Mouse (Mus musculus) adrenal gland, adult (tissue): ENCODE measurements around the gene Ccdc8.
"Not testable (repeated sequence)": the region's sequence is repeated elsewhere in the genome, so short reads cannot be mapped to it uniquely, and the experiment has no call there.

ENCODE experiments used
- DNase-seq, 2 experiments: peaks; one replicate each; pipeline ENCODE4 v3.0.0; 2022 to 2023; ENCODE audit warnings: low spot score in 1 of 2; ENCODE audit not compliant: inconsistent age in 2 of 2

Ccdc8 gene

GRCm38 (mm10) chr7:16992451-16992807 is at the start of gene Ccdc8:
Gene Ccdc8, plus strand, starts transcription at chr7:16992708.
- DNase-seq = no peak

DNA sequence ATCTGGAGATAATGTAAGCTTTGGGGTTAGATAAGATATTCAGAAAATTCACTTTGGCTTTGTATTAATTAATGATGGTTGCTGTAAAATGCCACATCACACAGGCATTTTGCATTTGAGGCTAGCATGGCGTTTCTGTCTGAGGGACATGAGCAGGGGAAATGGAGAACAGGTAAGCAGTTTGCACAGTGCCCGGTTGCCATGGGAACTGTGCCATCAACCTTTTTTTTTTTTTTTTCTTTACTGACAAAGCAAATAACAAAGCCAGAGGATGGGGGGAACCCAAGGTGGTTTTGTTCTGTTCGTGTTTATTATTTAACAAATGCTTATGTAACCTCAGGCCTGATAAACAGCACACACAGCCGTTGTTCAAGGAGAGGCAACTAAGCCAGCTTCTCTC is 49.6 kb upstream of the Ccdc8 start:
- no peak for DNase-seq

DNA sequence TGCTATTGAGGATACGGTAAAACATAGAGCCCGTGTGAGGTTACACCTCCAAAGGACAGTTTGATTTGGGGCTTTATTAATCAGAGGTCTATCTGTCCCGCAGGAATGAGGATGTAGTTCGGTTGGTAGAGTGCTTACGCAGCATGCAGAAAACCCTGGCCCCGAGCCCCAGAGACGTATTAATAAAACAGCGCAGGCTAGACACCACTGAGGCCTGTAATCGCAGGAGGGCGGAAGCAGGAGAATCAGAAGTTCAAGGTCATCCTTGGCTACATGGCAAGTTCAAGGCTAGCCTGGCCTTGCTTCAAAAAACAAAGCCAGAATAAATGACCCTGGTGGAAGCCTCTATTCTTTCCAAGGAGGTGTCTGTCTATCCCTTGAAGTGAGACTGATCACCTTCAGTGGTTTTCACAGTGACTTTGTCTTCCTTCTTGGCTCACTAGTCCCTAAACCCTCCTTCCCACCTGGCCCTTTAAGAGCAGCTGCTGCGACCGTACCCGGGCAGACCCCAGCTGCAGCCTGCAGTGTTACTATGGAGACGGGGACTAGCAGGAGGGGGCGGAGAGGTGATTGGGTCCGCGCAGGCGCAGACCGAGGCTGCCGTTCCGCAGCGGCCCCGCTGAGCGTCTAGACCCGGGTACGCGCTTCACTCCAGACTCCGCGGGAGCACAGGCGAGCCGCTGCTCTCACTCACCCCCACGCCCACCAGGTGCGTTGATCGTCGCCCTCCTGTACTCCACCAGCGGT is 48.3 kb upstream of the Ccdc8 start, which contains the start of gene Pnmal2:
Gene Pnmal2, plus strand, starts transcription at position 622 of the 747 bp plus-strand sequence.
- DNase-seq = peak; percentile 92 to 95

GRCm38 (mm10) chr7:16944808-16945315 is 47.6 kb upstream of the Ccdc8 start:
- DNase-seq = no peak

GRCm38 (mm10) chr7:16945419-16945818 is 47.1 kb upstream of the Ccdc8 start:
- DNase-seq = peak in 1 of 2 experiments; percentile 35

DNA sequence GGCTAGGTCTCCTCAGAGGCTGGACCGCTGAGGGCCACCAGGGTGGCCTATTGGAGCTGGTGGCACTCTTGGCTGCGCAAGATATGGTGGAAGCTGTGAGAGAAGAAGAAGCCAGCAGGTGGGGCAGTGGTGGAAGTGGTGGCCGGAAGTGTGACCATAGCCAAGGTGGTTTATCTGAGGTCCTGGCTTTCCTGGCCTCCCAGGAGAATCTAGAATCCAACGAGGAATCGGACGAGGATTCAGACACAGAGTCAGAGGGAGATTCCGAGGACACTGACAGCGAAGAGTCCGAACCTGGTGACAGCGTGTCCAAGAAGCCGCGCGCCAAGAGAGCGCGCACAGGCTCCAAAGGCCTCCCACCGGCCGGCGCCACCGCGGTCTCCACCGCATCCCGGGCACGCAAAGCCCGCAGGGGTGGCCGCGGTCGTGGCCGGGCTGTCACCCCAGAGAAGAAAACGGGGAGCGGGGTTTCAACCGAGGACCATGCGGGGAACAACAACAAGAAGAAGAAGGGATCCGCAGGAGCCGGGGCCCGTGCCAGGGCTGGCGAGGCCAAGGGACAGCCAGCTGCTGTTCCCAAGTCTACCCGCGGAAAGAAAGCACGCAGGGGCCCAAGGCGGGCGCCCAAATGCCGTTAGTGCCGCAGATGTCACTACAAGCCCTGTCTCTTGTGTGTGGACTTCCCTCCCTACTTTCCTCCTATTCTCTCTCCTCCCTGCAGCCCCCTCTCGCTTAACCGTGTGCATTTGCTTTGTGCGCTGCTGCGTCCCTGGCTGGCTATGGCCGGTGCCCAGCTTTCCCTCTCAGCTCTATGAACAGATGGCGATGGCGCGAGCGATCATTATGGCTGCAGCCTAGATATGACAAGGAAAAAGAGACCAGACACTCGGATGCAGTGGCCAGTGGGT is 45.8 kb upstream of the Ccdc8 start:
- DNase-seq = peak in 1 of 2 experiments; percentile 35

DNA sequence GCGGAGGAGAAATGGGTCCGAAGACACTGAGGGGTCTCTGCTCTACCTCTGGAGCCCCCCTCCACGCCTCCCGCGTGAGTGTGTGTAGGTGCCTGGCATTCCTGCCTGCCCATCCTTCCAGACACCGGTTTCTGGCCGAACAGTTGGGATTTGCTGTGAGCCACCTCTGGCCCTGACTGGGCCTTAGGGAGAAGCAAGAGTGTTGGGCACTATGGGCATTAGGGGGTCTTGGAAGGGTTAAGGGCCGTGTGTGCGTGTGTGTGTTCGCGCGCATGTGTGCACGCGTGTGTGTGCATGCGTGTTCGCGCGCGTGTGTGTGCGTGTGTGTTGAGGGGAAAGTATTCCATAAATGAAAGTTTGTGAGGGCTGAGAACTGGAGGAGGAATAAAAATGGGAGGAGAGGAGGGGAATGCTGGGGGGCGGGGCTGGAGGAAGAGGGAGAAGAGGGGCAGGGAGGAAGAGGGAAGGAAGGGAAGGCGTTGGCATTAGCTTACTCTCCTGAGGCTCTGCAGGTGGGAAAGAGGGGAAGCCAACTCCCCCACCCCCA is 45.1 kb upstream of the Ccdc8 start:
- no peak for DNase-seq

GRCm38 (mm10) chr7:16947959-16948361 is 44.5 kb upstream of the Ccdc8 start:
- DNase-seq = peak; percentile 37 to 63

- no peak for DNase-seq
Observed at GRCm38 (mm10) chr7:16948923-16949458, 43.5 kb upstream of the Ccdc8 start.

DNA sequence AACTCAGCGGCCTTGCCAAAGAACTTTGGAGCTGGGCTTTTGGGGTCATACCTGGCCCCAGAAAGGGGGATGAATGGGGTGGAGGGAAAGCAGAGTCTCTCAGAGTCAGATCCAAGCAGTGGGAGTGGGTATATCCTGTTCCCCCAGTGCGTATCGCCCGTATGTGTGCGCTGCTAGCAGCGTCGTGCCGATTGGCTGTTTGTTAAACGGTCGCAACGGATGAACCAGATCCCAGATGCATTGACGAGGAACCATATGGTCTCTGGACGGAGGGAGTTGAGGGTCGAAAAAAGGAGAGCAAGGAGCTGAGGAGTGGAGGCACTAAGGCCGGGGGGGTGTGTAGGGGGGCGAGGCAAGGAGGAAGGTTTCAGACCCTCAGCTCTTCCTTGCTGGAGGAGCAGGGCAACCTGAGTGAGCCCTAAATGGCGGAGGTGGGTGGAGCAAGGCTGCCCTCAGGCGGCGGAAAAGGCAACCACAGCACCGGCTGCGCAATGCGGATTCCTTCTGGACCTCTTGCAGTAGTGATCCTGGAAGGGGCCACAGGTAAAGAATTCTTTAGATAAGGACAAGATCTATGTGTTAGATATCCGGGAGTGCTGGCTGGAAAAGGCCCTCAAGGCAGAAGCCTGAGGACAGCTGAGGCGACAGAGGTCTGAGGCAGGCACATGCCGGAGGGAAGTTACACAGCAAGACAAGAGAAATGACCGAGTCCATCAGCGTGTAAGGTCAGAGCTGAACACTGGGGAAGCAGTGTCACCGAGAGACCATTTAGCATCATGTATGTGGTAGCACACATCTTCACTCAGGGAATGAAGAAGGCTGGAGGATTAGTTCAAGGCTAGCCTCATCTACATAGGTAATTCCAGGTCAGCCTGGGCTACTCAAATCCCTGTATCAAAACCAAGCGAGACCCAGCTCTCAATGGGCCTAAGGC is 42.3 kb upstream of the Ccdc8 start:
- peak; percentile 80 to 93 for DNase-seq

- DNase-seq = peak; percentile 85 to 95
Observed at GRCm38 (mm10) chr7:16950861-16951635, 41.5 kb upstream of the Ccdc8 start.

DNA sequence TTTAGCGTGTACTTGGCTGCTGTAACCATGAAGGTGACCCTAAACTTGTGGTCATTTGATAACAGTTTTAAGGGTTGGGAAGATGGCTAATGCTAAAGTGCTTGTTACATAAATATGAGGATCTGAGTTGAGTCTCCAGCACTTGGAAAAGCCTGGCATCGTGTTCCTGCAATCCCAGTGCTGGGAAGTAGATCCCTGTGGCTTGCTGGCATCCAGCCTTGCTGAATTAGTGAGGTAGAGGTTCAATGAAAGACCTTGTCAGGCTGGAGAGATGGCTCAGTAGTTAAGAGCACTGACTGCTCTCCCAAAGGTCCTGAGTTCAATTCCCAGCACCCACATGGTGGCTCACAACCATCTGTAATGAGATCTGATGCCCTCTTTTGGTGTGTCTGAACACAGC is 38.7 kb upstream of the Ccdc8 start:
- not testable (repeated sequence) for DNase-seq

DNA sequence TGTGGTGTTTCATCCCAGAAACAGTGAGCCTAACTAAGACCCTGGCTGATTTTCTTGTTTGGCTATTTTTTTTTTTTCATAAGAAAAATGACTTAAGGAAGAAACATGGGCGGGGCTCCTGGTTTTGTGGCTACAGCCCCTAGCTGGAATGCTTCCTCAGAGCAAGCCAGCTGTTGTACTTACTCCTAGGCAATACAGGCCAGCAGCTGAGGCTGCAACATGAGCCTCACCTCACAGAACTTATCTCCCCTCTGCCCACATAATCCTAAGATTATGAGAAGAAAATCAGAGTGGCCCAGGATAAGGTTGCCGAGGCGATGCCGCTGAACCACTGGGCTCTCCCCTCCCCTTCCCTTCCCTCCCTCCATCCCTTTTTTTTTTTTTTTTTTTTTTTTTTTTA is 36.8 kb upstream of the Ccdc8 start:
- no peak for DNase-seq

DNA sequence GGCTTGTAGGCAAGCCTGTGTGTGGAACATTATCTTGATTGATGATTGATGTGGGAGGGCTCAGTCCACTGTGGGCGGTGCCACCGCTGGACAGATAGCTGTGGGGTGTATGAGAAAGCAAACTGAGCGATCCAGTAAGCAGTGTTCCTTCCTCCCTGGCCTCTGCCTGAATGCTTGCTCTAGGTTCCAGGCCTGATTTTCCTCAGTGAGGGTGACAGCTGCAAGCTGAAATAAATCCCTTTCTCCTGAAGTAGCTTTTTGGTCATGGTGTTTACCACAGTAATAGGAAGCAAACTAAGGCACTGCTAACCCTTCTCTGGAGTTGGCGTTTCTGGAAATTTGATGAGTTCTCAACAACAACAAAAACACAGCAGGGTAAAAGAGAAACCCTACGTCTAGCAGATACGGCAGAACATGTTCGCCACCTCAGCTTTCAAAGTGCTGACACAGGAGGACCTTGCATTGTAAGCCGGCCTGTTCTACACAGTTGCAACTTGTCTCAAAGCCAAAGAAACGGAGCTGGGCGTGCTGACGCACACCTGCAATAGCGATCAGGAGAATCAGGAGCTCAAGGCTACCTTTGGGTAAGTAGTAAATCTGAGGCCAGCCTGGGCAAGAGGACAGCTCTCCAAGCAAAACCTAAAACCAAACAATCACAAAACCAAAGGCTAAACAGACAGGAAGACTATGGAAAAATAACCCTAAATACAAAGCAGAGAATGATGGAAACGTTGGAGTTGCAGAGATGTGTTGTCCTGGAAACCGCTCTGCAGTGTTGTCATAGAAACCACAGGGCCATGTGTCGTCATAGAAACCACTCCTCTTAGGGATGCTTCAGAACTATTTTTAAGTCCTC is 35.9 kb upstream of the Ccdc8 start:
- no peak for DNase-seq

DNA sequence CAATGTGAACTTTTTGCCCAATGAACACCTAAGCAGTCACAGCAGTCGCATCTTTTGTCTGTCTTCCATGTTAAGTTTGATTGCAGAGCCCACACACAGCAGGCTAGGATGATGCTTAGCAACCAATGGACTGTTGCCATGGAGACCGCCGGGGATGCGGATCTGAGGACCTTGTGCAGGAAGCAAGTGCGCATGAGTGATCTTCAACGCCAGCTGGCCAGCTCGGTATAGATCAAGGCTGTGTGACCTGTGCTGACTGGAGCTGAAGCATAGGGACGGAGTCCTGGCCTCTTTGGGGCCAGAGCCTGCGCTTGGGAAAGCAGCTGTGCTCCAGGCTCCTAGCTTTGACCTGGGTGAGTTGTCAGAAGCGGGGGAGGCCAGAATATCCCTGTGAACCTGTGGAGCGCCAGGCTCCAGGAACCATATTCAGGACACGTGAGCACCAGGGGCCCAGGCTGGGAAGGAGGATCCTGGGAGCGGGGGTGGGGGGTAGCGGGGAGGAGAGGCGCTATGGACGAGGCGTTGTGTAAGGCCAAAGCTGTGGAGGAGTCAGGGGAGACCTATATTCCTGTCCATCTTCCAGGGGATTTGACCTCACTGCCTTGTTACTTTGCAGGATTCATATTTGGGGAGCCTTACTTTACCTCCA is 32.8 kb upstream of the Ccdc8 start, which contains the start of gene Pnmal1:
Gene Pnmal1, plus strand, starts transcription at position 141 of the 649 bp plus-strand sequence.
- peak; percentile 82 to 91 for DNase-seq

DNA sequence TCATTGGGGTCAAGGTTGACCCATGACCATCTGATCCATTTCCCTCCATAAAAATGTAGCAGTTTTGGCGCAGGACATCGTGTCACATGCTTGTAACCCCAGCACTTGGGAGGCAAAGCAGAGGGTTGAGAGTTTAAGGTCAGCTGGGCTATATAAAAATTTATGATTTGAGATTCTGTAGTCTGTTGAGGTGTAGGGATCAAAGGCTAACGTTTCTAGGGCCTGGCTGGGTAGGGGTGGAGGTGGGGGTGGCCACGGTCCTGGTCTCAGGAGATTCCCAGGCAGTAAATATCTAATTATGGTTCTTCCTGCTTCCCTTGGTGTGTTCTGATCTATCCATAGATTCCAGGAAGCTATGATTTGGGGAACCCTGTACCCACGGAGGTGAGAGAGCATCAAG is 30.8 kb upstream of the Ccdc8 start:
- DNase-seq = no peak

DNA sequence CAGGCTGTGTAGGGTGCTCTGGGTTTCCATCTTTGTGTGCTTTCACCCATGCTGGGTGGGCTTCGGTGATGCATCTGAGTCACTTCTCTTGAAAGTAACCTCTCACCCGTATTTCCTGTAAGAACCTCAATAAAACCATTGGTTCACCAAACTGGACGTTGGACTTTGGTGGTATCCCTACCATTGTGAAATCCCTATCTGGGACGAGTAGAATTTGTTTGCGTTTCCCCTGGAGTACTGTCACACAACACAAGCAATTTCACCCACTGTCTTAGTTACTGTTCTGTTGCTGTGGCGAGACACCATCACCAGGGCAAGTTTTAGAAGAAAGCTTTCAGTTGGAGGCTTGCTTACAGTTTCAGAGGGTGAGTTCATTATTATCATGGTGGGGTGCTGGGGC is 24.1 kb upstream of the Ccdc8 start:
- no peak for DNase-seq

DNA sequence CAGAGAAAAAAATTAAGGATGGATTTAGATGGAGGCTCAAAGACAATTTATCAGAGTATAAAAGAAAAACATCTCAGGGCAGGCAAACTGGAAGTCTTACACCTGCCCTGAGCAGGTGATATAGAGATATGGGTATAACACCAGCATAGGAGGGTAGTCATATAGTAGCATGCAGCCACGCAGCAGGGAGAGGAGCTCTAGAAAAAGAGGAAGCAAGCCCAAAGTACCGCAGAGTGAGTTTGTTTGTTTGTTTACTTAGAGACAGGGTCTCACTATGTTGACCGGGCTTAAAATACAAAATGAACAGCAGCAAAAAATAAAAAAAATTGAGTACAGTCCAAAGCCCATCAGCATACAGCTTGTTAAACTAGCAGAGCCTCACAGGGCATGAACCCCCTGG is 21.3 kb upstream of the Ccdc8 start:
- no peak for DNase-seq
